Mouse (Mus musculus): ENCODE measurements around the gene Actn1.

Actn1 gene

DNA sequence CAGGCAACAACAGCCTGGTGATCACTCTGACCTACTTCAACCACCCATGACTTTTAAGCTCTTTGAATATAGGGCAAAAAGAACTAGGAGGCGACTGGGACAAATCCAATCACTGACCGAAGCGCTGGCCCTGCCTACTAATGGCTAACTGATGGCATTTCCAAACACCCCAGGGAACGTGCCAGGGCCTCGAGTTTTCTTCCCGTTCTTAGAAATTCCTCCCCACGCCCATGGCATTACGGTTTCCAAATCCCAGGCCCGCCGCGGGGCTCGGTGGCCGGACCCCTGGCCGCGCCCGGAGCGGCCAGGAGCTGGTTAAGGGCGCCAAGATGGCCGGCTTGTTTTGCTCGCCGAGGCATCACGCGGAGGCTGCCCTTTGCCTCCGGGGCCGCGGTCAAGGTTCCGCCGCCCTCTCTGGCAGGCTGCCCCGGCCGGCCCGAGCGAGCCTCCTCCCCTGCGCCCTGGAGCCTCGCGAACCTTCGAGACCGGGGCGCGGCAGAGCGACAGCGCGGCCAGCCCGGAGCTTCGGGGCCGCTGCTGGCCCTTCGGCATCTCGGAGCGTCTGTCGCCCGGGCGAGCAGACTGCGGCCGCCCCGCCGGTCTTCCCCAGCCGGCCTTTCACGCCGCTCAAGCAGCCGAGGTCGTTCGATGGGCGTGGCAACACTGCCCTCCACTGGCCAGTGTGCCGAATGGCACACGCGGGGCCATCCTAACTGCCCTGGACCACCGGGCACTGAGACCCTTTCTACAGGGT, 127.7 kb downstream of the Actn1 start:
- DNase-seq: peak; percentile 87

GRCm38 (mm10) chr12:80131359-80132249, 128.6 kb downstream of the Actn1 start:
- no peak for DNase-seq

- DNase-seq: no peak
Observed at GRCm38 (mm10) chr12:80130558-80131358, 129.4 kb downstream of the Actn1 start.

GRCm38 (mm10) chr12:80129531-80129930, 130.6 kb downstream of the Actn1 start:
- DNase-seq: no peak

DNA sequence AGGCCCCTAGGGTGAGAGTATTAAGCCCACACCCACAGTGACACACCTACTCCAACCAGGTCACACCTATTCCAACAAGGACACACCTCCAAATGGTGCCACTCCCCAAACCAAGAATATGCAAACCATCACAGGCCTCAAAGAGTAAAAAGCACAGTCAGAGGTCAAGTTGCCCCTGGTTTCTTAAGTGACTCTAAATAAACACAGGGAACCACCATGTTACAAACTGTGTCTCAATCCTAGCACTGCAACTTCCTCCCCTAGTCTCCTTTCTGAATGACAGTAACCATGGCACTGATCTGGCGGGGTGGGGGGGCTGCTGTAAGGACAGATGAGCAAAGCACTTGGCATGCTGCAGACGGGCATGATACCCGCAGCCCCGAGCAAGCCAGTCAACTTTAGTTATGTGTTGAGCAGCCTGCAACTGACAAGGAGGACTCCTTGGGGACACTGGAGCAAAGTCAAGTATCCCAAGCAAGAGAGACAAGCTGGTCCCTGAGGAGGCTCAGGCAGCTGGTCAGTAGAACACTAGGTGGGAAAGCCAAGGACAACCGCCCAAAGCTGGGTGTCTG, 132.9 kb downstream of the Actn1 start:
- no peak for DNase-seq

GRCm38 (mm10) chr12:80125316-80125715, 134.9 kb downstream of the Actn1 start:
- no peak for DNase-seq

GRCm38 (mm10) chr12:80124756-80125155, 135.4 kb downstream of the Actn1 start:
- DNase-seq: no peak

DNA sequence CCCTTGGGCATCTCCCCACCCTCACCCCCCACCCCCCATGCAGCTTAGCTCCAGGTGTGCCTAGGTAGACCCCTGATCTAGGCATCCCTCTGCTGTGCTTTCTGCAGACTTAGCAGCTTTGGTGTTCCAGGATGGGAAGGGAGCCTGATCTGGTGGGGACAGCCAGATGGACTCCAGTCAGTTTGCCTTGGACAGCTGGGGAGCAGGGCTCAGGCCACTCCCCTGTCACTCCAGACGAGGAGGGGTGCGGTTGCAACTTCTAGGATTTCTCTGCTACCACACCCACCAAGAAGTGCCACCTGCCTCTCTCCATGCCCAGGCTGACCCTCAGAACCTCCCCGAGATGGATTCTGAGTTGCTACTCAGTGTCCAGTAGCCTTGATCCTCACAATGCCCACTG, 136.0 kb downstream of the Actn1 start:
- DNase-seq: no peak

DNA sequence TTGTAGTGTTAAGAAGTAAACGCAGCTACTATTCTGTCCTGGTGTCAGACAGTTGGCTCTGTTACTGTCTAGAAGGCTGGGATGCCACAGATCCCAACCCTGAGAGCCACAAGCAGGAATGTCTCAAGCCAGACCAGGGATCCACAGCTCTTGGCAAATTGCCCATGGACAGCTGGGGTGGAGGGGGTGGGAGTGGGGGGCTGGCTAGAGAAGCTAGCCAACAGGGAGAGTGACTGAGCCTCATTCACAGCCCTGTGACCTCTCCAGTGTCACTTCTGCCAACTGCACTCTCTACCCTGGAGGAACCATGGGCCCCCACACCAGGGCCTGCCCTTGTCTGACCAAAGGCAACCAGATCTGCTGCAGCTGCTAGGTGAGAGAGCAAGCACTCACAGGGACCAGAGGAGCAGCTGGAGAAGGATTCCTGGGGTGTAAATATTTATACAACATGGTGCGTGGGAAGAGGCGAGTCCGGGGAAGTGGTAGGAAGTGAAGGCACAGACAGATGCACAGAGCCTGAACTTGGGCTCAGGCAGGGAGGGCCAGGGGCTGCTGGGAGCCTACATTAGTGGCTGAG, 136.9 kb downstream of the Actn1 start:
- no peak for DNase-seq

DNA sequence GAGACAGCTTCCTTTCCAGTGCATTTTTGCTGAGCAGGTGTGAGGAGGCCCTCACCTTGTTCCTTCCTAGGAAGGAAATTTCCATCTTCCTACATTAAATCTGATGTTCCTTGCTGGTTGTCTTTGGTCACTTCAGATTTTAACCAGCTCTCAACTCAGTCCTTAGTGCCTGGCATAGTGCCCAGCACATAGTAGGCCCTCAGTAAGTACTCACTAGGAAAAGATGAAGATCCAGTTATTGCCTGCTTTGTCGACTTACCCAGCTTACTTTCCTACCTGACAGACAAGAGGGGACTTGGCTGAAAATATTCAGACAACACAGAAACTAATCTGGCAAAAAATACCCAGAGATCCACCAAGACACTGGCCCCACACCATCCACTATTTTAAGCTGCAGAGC, 138.7 kb downstream of the Actn1 start:
- no peak for DNase-seq

DNA sequence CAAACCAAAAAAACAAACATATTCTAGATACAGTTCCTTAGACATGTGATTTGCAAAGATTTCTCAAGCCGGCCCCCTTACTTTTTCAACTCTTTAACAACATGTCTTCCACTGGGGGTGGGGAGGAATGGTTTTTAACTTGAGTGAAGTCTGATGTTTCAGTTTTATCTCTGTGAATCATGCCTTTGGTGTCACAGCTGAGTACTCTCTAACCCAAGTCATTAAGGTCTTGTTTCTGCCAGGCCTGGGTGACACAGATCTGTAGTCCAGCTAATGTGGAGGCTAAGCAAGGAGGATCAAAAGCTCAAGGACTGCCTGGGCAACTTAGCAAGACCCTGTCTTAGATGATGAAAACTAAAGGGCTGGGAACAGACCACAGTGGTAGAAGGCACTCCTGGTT, 141.6 kb downstream of the Actn1 start:
- no peak for DNase-seq
